Mouse (Mus musculus) urinary bladder, adult 2 months (tissue): ENCODE results near the gene Tpsg1. TPM values are rescaled to one million over a fixed set of nuclear protein-coding genes. Genes with fewer than 3 reads are reported as not detected.

Experiments used
- DNase-seq: peaks from one replicate; pipeline ENCODE4 v3.0.0; 2022; ENCODE audit warnings: low spot score
- polyA plus RNA-seq: library from polyadenylated mRNA; depleted of rRNA; stranded (reverse); fragments of >200 nt; gene quantifications from 2 replicates; pipeline ENCODE4 v1.2.3, GENCODE M21; 2012; rRNA removed

Tpsg1 gene
- polyA plus RNA-seq, 1 experiment = 0.40 TPM

GRCm38 (mm10) chr17:25407352-25407751 is 38.3 kb downstream of the Tpsg1 start:
- DNase-seq = no peak

DNA sequence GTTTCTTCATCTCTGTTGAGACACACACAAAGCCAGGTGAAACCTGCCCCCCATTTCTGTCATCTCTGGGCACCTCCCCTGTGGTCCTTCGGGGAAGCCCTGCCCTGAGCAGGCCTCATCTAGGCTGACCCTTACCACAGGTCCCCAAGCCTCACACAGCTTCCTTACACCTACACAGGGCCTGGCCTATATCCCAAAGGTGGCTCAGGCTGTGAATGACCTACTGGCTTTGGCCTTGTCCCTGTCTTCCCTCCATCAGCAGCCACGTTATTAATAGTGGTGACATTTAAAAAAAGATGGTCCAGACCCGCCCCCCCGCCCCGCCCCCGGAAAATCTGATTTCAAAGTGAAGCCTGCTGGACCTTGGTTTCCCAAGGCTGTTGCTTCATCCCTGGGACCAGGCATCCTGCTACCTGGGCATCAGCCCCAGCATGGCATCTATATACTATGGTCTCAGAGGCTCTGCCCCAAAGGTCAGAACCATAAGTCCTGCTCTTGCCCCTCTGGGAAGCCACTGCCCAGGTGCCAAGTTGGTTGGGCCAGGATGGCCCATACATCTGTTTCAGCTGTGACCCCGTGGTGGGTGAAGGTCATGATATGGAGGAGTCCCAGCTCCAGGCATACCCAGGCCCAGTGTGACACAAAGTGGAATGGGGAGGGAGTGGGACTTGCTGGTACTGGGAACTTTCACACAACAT is 39.4 kb downstream of the Tpsg1 start:
- no peak for DNase-seq

DNA sequence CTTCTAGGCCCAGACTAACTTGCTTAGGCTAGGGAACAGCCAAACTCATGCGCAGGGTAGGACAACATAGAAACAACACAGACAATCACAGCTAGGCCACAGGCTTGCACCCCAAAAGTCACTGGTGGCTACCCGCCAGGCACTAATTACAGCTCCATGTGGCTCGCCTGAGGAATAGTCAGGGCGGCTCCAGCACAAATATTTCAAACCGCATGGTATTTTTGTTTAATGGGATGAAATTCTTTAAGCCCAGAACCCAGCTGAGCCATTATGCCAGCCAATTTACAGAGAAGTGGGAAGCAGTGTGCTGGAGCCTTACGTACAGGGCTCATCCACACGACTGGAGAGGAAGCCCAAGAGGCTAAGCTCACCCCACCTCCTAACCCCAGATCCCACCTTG is 40.5 kb downstream of the Tpsg1 start:
- no peak for DNase-seq

GRCm38 (mm10) chr17:25410180-25410579 is 41.1 kb downstream of the Tpsg1 start:
- DNase-seq = no peak

GRCm38 (mm10) chr17:25410786-25411185 is 41.7 kb downstream of the Tpsg1 start:
- DNase-seq = no peak

DNA sequence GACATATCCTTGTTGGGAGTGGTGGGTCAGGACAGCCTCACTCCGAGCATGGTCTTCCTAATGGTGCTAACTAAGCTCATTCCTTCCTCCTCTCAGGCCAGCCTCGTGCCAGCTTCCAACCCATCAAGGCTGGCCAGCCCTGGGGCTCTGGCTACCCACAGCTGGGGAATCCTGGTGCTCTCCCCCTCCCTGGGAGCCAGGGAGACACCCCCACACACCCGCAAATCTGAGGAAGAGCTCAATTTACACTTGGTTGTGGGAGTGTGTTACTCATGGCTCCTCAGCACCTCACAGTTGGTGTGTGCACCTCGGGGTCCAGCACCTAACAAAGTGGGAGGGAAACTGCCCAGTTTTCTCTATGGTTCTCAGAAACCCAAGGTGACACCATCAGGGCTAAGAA is 42.2 kb downstream of the Tpsg1 start:
- no peak for DNase-seq

DNA sequence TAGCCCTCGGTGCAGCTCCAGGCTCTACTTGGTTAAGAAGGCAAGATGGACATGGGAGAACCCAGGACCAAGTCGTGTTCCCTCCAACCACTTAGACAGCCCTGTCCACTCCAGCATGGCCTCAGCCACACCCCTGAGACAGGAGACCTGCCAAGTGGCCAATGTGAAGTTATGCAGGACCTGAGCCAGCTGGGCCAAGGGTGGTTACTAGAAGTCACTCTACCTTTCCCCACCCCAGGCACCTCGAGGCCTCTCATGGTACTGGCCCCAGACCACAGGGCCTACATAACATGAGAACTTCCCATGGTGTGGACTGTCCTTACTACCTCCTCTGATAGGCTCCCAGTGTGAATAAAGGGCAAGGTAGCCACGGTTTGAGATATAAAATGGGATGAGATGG is 45.1 kb downstream of the Tpsg1 start:
- DNase-seq = no peak

DNA sequence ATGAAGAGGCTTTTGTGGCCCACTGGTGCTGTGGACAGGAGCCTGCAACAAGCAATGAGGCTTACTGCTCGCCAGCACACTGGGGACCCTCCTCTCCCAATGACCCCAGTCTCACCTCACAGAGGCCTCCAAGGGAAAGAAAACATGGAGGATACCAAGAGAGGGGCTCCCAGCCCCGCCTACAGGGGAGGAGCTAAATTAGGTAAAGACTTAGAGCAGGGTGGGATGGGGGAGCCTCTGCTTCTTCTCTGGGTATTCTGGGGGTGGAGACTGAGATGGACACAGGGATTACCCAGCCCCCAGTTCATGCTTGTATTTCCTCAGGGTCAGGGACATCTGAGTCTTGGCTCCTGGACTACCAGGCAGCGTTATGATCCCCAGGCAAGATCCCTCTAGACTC is 45.8 kb downstream of the Tpsg1 start:
- no peak for DNase-seq

DNA sequence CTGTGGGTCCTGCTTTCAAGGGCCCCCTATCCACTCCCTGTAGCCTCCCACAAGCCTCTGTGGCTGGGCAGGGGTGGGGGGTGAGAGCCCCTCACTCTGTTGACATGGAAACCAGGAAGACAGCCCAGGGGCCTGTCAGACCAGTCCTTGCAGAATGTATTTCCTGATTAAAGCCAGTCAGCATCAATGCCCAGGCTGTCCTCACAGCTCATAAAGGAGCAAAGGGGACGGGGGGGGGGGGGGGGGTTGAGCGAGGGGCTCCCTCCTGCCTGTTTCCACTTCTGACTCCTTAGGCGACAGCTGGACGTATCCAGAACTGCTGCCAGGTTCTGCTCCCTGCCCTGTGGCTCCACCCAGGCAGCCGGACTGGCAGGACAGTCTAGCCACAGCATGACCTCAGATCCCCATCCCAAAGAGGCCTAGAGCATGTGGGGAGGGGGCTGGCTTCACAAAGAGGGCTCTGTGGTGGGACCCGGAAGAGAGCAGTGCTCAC is 46.4 kb downstream of the Tpsg1 start:
- DNase-seq = no peak

- no peak for DNase-seq
Measured at GRCm38 (mm10) chr17:25416219-25416618, 47.1 kb downstream of the Tpsg1 start.

DNA sequence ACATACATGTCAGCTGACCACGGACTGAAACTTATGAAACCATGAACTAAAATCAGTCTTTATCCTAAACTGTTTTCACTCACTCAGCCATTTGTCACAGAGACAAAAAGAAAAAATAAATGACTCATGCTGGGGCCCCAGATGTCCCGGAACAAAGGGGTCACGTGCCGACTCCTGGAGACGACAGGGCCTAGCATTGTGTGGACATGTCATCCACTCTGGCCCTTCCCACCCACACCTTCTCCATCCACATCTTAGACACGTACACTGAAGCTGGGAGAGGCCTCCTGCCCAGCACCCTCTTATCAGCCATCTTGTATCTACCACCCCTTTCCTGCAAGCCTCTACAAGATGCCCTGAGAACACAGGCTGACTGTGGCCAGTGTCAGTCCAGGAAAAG is 48.9 kb downstream of the Tpsg1 start:
- DNase-seq = no peak

GRCm38 (mm10) chr17:25418926-25419325 is 49.9 kb downstream of the Tpsg1 start:
- DNase-seq = no peak

DNA sequence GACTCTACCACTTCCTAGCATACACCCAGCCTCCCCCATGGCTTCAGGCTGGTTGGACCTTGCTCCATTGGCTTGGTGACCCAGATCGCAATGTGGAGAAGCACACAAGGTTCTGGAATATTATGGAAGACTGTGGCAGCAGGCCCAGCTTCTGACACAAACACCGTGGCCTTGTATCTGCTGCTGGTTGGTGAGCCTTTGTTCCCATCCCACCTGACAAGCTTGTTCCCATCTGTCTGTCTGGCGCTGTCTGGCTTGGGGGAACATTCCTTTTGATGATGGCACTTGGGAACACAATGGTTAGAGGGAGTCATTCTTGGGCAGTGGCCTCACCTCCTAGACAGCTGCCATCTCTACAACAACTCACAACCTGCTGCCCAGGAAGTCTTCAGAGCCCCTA is 51.9 kb downstream of the Tpsg1 start:
- no peak for DNase-seq

Other genes starting within 250 kb of the Tpsg1 start
- gene Ptx4, start 248.5 kb upstream of the Tpsg1 start, polyA plus RNA-seq = not detected in 2 replicates
- gene Clcn7, start 235.9 kb upstream of the Tpsg1 start, polyA plus RNA-seq = 34.2 and 35.0 TPM in 2 replicates
- 0.18 and 0.19 TPM in 2 replicates for gene Ccdc154, start 206.8 kb upstream of the Tpsg1 start, polyA plus RNA-seq
- 0.07 TPM in 1 of 2 replicates, not detected in the other for gene Gm38655, start 193.8 kb upstream of the Tpsg1 start, polyA plus RNA-seq
- gene BC003965, start 184.7 kb upstream of the Tpsg1 start, polyA plus RNA-seq = 16.5 and 20.9 TPM in 2 replicates
- gene Unkl, start 180.9 kb upstream of the Tpsg1 start, polyA plus RNA-seq = 15.6 and 16.4 TPM in 2 replicates
- gene Gnptg, start 129.1 kb upstream of the Tpsg1 start, polyA plus RNA-seq = 43.2 and 48.8 TPM in 2 replicates
- 28.2 and 35.6 TPM in 2 replicates for gene Tsr3, start 129.1 kb upstream of the Tpsg1 start, polyA plus RNA-seq
- 8.7 and 11.1 TPM in 2 replicates for gene Baiap3, start 112.9 kb upstream of the Tpsg1 start, polyA plus RNA-seq
- gene Ube2i, start 94.7 kb upstream of the Tpsg1 start, polyA plus RNA-seq = 322 and 393 TPM in 2 replicates
- gene Prss34, start 70.9 kb upstream of the Tpsg1 start, polyA plus RNA-seq = 0.28 and 0.40 TPM in 2 replicates
- not detected in 2 replicates for gene Prss28, start 60.6 kb upstream of the Tpsg1 start, polyA plus RNA-seq
- not detected in 2 replicates for gene Prss29, start 50.6 kb upstream of the Tpsg1 start, polyA plus RNA-seq
- gene Tpsab1, start 23.7 kb upstream of the Tpsg1 start, polyA plus RNA-seq = 0.28 and 0.37 TPM in 2 replicates
- gene Tpsb2, start 3.0 kb upstream of the Tpsg1 start, polyA plus RNA-seq = 7.2 and 9.2 TPM in 2 replicates
- 28.6 and 59.3 TPM in 2 replicates for gene Cacna1h, start 64.5 kb downstream of the Tpsg1 start, polyA plus RNA-seq
- gene Tekt4, start 85.3 kb downstream of the Tpsg1 start, polyA plus RNA-seq = 0.12 and 0.15 TPM in 2 replicates
- 0.06 TPM in 1 of 2 replicates, not detected in the other for gene Sstr5, start 128.0 kb downstream of the Tpsg1 start, polyA plus RNA-seq
- 1.2 and 1.5 TPM in 2 replicates for gene Sox8, start 201.4 kb downstream of the Tpsg1 start, polyA plus RNA-seq
- gene Lmf1, start 209.8 kb downstream of the Tpsg1 start, polyA plus RNA-seq = 12.5 and 16.6 TPM in 2 replicates